Mouse (Mus musculus) urinary bladder, postnatal 25 days (tissue): ENCODE data around the gene Khdrbs2.
"Not testable (repeated sequence)": the region's sequence is repeated elsewhere in the genome, so short reads cannot be mapped to it uniquely, and the experiment has no call there.

ENCODE experiments used
- DNase-seq: peaks from one replicate; pipeline ENCODE4 v3.0.0; 2022; ENCODE audit warnings: low spot score

Gene Khdrbs2

DNA sequence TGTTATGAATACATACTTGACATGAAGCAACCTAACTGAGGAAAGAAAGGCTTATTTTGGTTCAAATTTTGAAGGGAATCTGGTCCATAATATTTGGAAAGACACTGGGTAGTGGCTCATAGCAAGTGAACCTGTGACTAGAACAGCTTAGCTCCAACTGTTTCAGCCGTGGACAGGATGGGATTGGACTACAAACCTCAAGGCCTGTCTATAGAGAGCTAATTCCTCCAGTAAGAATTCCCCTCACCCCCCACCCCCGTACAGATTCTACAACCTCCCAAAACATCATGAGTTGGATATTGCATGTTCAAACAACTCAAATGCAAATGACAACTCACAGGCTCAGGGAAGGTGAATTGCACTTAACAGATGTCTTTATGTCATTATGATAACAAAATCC lies 298.5 kb downstream of the Khdrbs2 start:
- no peak for DNase-seq

- DNase-seq = no peak
Observed at GRCm38 (mm10) chr1:32471502-32472214, 299.1 kb downstream of the Khdrbs2 start.

DNA sequence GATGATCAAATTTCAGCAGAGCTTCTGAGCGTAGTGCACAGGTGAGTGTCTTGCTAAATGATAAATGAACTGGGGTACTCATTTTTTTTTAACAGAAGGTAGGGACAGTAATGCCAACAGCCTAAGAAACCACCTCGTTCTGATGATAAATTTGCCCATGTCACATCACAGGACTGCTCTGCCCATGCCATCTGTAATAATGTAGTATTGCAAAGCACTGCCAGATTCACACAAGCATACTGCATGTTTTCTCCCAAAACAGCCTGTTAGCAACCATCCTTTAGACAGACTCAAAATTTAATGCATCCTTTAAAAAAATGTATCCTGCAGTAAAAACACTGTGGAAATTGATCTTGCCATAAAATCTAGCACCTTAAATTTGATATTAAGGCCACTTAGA lies 315.4 kb downstream of the Khdrbs2 start:
- DNase-seq = no peak

- DNase-seq = no peak
Observed at GRCm38 (mm10) chr1:32503381-32503780, 330.9 kb downstream of the Khdrbs2 start.

GRCm38 (mm10) chr1:32547194-32547593 lies 374.7 kb downstream of the Khdrbs2 start, which contains the start of gene Gm5415:
Gene Gm5415, minus strand, starts transcription at chr1:32547294.
- not testable (repeated sequence) for DNase-seq

DNA sequence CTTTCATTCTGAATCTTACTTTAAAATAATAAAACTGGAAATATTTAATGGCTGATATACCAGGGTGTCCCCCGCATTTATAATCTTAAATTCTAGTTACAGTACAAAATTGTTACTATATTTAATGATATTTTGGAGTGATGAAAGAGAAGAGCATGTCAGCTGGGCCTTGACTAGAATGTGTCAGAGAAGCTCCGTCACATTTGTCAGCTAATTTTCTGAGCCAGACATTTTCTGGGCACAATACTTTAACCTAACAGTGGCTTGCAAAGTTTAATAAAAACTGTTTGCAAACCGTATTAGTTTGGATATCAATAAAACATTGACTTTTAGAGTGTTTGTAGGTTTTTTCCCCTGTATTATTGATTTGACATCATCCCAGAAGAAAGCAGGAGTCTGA lies 380.9 kb downstream of the Khdrbs2 start:
- no peak for DNase-seq

DNA sequence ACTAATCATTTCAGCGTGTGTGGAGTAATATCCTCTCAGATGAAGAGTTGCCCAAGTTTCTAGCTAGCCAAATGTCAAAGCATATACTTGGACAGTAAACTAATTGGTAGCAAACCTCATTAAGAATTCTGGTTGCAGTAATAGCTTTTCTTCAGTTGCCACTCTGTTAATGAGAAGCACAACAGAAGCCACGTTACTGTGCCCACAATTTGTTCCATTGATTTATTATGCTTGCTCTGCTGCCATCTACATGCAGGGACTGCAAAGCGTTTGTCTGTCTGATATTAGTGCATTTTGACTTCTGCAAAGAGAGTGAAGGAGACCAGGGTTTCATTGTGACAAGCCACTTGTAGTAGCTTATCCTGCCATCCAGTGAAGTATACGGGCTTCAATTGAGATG lies 381.4 kb downstream of the Khdrbs2 start:
- no peak for DNase-seq

- DNase-seq = no peak
Observed at GRCm38 (mm10) chr1:32568901-32569300, 396.4 kb downstream of the Khdrbs2 start.

- no peak for DNase-seq
Observed at GRCm38 (mm10) chr1:32626060-32626459, 453.5 kb downstream of the Khdrbs2 start.

- no peak for DNase-seq
Observed at GRCm38 (mm10) chr1:32632415-32633354, 460.2 kb downstream of the Khdrbs2 start.

DNA sequence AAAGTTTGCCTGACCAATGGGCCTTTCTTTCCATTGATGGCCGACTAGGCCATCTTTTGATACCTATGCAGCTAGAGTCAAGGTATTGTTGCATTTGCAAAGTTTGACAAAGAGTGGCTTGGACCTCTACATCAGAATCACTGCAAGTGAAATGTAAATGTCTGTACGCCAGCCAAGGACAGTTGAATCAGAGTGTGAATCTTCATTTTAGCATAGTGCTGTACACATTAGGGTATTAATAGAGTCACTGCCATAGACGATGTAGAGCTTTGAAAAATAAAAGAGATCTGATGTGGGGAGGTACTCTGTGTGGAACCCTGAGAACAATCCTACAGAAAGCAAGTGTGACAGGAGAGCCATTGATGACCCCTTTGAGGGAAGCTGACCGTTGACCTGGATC lies 460.9 kb downstream of the Khdrbs2 start:
- no peak for DNase-seq

- DNase-seq = no peak
Observed at GRCm38 (mm10) chr1:32639118-32639517, 466.6 kb downstream of the Khdrbs2 start.

DNA sequence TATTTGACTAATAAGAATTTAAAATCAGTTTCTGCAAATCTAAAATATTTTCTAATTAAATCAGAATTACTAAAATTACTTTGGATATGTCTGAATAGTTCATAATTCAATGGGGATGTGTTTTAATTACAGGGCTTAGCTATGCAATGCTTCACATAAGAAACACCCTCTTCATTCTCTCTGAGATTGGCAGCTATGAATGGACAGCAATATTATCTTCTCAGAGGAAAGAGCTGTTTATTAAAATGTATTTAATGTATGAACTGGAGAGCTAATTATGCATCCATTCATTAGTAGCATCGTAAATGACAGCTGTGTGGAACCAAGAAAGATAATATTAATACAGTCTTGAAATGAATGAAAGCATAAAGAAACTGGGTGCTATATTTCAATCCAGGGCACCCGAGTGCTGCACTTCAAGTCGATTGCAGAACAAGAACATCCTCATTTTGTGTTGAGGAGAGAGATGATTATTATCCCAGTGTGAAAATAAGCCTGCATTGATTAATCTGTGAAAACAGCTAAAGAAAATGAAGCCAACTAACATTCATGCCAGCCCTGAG lies 477.2 kb downstream of the Khdrbs2 start:
- DNase-seq = no peak

DNA sequence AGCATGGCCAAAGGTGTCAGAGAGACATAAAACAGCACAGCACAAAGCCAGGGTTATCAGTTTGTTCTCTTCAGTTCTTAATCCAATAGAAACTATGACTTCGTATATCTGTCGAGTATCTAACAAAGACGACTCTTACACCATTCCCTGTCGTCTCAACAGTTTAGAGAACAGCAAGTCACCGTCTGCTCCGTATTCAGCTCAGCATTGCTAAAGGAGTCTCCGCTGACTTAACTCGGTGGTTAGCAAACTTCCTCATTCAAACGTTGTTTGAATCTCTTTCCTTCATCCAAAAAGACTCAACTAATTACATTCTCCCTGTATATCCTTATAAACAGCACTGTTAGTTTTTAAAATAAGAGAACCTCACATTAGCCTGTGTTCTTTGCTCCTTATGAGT lies 521.3 kb downstream of the Khdrbs2 start:
- no peak for DNase-seq

GRCm38 (mm10) chr1:32700132-32700531 lies 527.6 kb downstream of the Khdrbs2 start:
- no peak for DNase-seq

- DNase-seq = no peak
Observed at GRCm38 (mm10) chr1:32701267-32701666, 528.8 kb downstream of the Khdrbs2 start.
